Mouse (Mus musculus) CH12.LX (cell line): Measurements from ENCODE around the gene Lamc1.

ENCODE experiments used
- CTCF ChIP-seq, 2 experiments: IDR thresholded peaks in 1 of 2; conservative IDR thresholded peaks in 1 of 2; 2 replicates each; pipeline ENCODE4 v1.5.1; 2011 to 2012; ENCODE audit warnings: low read depth in 2 of 2, low read length in 2 of 2, improper control_type of control experiment in 1 of 2, inconsistent platforms in 1 of 2, mild to moderate bottlenecking in 1 of 2, moderate library complexity in 1 of 2
- EP300 ChIP-seq: IDR thresholded peaks from 2 replicates; pipeline ENCODE4 v1.6.1; 2011; ENCODE audit warnings: low read length, improper control_type of control experiment
- JUN ChIP-seq: IDR thresholded peaks from 2 replicates; pipeline ENCODE4 v1.6.1; 2011; ENCODE audit warnings: low read depth, mild to moderate bottlenecking, low read length, improper control_type of control experiment, moderate library complexity; ENCODE audit not compliant: insufficient read depth
- JUND ChIP-seq: conservative IDR thresholded peaks from 2 replicates; pipeline ENCODE4 v1.6.1; 2011; ENCODE audit warnings: low read depth, low read length, improper control_type of control experiment
- MAZ ChIP-seq: IDR thresholded peaks from 2 replicates; pipeline ENCODE4 v1.6.1; 2012; ENCODE audit warnings: low read depth, mild to moderate bottlenecking, inconsistent platforms, low read length, improper control_type of control experiment, moderate library complexity
- POLR2A ChIP-seq: IDR thresholded peaks from 2 replicates; pipeline ENCODE4 v1.6.1; 2011; ENCODE audit warnings: low read depth, mild to moderate bottlenecking, improper control_type of control experiment, low read length
- SIN3A ChIP-seq: IDR thresholded peaks from 2 replicates; pipeline ENCODE4 v1.6.1; 2012; ENCODE audit warnings: low read length, improper control_type of control experiment, inconsistent platforms
- TBP ChIP-seq: conservative IDR thresholded peaks from 2 replicates; pipeline ENCODE4 v1.6.1; 2011; ENCODE audit warnings: low read depth, low read length, improper control_type of control experiment
- UBTF ChIP-seq: IDR thresholded peaks from 2 replicates; pipeline ENCODE4 v1.6.1; 2012; ENCODE audit warnings: low read depth, mild to moderate bottlenecking, inconsistent platforms, low read length, improper control_type of control experiment, moderate library complexity
- USF1 ChIP-seq: IDR thresholded peaks from 2 replicates; pipeline ENCODE4 v1.6.1; 2014; ENCODE audit warnings: low read depth, mild to moderate bottlenecking, inconsistent platforms, low read length, improper control_type of control experiment

GRCm38 (mm10) chr1:153267730-153268129, 64.9 kb downstream of the Lamc1 start:
- TF ChIP-seq JUND (no peak), EP300 (no peak), MAZ (no peak), TBP (no peak), UBTF (no peak), SIN3A (no peak), CTCF (conservative IDR thresholded peaks at IDR 0.05 in 1 of 2, IDR thresholded peaks at IDR 0.05 in 1 of 2; ENCODE audit: low read depth in 2 of 2, low read length in 2 of 2) (no peak), USF1 (no peak), JUN (no peak), POLR2A (no peak)
